Mouse (Mus musculus): Measurements from ENCODE around the gene Bco2. TPM values are rescaled to one million over a fixed set of nuclear protein-coding genes. Genes with fewer than 3 reads are reported as not detected.

The Bco2 gene
- polyA plus RNA-seq, 1 experiment, result 0.09 TPM

- Histone ChIP-seq H3K36me3 (replicated peaks; ENCODE audit: low read length) (no peaks in the 10 kb centered on the region), H3K4me3 (replicated peaks) (peak overlapping the region; percentile 47), H3K9me3 (no peaks in the 10 kb centered on the region), H3K27me3 (replicated peaks) (no peaks in the 10 kb centered on the region), H3K4me1 (peaks cover 26% of the 10 kb centered on the region)
- TF ChIP-seq GATA1 (IDR thresholded peaks at IDR 0.05; ENCODE audit: borderline replicate concordance, low read length), result no peak
- no peak for TF ChIP-seq FLI1 (IDR thresholded peaks at IDR 0.05; ENCODE audit: low read length)
These were observed 14.8 kb downstream of the Bco2 start for GRCm38 (mm10) chr9:50540170-50540569.

DNA sequence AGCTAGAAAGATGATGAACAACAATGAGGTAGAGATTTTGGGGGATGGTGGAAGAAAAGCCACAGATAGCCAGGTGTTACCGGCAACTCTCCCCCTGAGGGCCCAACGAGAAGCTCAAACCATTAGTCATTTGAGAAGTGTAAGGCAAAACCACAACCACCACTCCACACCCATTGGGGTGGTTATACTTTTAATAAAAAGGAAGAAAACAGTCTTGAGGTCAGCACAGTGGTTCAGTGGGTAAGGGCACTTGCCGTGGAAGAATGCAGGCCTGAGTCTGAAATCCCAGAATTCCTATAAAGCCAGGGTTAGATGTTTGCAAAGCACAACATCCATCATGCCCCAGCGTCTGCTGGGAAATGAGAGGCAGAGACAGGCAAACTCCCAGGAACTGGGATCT is 17.7 kb downstream of the Bco2 start:
- Histone ChIP-seq H3K27me3 (replicated peaks) (no peaks in the 10 kb centered on the region), H3K4me1 (peaks cover 35% of the 10 kb centered on the region), H3K4me3 (replicated peaks) (no peak overlapping the region), H3K9me3 (no peaks in the 10 kb centered on the region; the same call in 1 of the 2 replicates), H3K36me3 (replicated peaks; ENCODE audit: low read length) (no peaks in the 10 kb centered on the region)
- TF ChIP-seq GATA1 (IDR thresholded peaks at IDR 0.05; ENCODE audit: borderline replicate concordance, low read length), result no peak
- TF ChIP-seq FLI1 (IDR thresholded peaks at IDR 0.05; ENCODE audit: low read length), result no peak

DNA sequence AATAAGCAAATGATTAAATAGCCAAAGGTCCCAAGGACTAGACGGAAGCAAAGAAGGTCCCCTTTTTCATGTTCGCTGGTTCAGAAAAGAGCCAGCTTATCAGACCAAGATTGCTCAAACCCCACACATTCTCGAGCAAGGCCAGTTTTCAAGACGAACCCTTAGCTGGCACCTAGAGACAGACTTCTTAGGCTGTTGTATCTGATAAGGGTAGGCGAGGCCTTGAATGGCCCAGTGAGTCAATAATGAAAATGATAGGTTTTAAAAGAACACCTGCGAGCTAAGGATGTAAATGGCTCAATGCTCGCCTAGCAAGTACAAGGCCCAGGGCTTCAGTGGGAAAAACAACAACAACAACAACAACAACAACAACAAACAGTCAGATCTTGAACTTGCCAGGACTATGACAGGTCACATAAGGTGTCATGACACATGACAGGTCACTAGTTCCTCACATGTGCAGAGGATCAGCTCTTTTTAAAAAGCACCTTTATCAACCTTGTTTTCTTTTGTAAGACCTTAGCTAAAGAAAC is 18.3 kb downstream of the Bco2 start:
- TF ChIP-seq FLI1 (IDR thresholded peaks at IDR 0.05; ENCODE audit: low read length) (no peak), GATA1 (IDR thresholded peaks at IDR 0.05; ENCODE audit: borderline replicate concordance, low read length) (no peak)
- Histone ChIP-seq H3K9me3 (no peaks in the 10 kb centered on the region; the same call in 1 of the 2 replicates), H3K4me3 (replicated peaks) (no peak overlapping the region), H3K4me1 (peaks cover 35% of the 10 kb centered on the region), H3K27me3 (replicated peaks) (no peaks in the 10 kb centered on the region), H3K36me3 (replicated peaks; ENCODE audit: low read length) (no peaks in the 10 kb centered on the region)

GRCm38 (mm10) chr9:50535930-50536329 is 19.1 kb downstream of the Bco2 start:
- no peak overlapping the region for H3K4me3 ChIP-seq (replicated peaks)
- TF ChIP-seq GATA1 (IDR thresholded peaks at IDR 0.05; ENCODE audit: borderline replicate concordance, low read length) (no peak), FLI1 (IDR thresholded peaks at IDR 0.05; ENCODE audit: low read length) (no peak)
- H3K36me3 ChIP-seq (replicated peaks; ENCODE audit: low read length), result no peaks in the 10 kb centered on the region
- H3K4me1 ChIP-seq, result peaks cover 35% of the 10 kb centered on the region
- H3K27me3 ChIP-seq (replicated peaks), result no peaks in the 10 kb centered on the region
- no peaks in the 10 kb centered on the region; the same call in 1 of the 2 replicates for H3K9me3 ChIP-seq

GRCm38 (mm10) chr9:50533791-50534190 is 21.2 kb downstream of the Bco2 start:
- no peaks in the 10 kb centered on the region; the same call in 1 of the 2 replicates for H3K9me3 ChIP-seq
- TF ChIP-seq GATA1 (IDR thresholded peaks at IDR 0.05; ENCODE audit: borderline replicate concordance, low read length), result no peak
- no peak for TF ChIP-seq FLI1 (IDR thresholded peaks at IDR 0.05; ENCODE audit: low read length)
- no peak overlapping the region for H3K4me3 ChIP-seq (replicated peaks)
- no peaks in the 10 kb centered on the region for H3K36me3 ChIP-seq (replicated peaks; ENCODE audit: low read length)
- H3K4me1 ChIP-seq, result peaks cover 29% of the 10 kb centered on the region
- H3K27me3 ChIP-seq (replicated peaks), result no peaks in the 10 kb centered on the region

- Histone ChIP-seq H3K9me3 (no peaks in the 10 kb centered on the region; the same call in 1 of the 2 replicates), H3K36me3 (replicated peaks; ENCODE audit: low read length) (no peaks in the 10 kb centered on the region), H3K4me1 (peaks cover 25% of the 10 kb centered on the region), H3K4me3 (replicated peaks) (peak overlapping the region; percentile 83), H3K27me3 (replicated peaks) (no peaks in the 10 kb centered on the region)
- TF ChIP-seq GATA1 (IDR thresholded peaks at IDR 0.05; ENCODE audit: borderline replicate concordance, low read length) (no peak), FLI1 (IDR thresholded peaks at IDR 0.05; ENCODE audit: low read length) (no peak)
These were observed 21.7 kb downstream of the Bco2 start for GRCm38 (mm10) chr9:50533328-50533727.

DNA sequence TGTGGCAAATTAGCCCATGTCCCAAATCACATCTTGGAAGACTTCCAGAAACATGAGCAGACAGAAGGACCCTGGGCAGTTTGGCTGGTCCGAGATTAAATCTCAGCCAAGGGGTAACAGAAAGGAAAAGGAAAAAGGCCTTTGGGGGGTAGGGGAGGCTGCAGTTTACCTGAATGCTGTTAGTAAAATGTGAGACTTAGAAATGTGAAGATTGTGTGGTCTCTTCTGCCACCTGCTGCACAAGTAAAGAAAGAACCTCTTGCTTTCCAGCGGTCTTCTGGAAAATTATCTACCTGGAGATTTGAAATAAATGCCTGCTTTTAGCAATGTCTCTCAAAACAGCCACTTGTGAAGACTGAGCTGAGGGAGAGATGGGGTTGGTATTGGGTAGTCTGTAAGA is 24.1 kb downstream of the Bco2 start:
- peaks cover 38% of the 10 kb centered on the region for H3K4me1 ChIP-seq
- peaks cover 9% of the 10 kb centered on the region for H3K36me3 ChIP-seq (replicated peaks; ENCODE audit: low read length)
- no peaks in the 10 kb centered on the region for H3K27me3 ChIP-seq (replicated peaks)
- TF ChIP-seq FLI1 (IDR thresholded peaks at IDR 0.05; ENCODE audit: low read length), result no peak
- no peak for TF ChIP-seq GATA1 (IDR thresholded peaks at IDR 0.05; ENCODE audit: borderline replicate concordance, low read length)
- no peaks in the 10 kb centered on the region; the same call in 1 of the 2 replicates for H3K9me3 ChIP-seq
- no peak overlapping the region for H3K4me3 ChIP-seq (replicated peaks)

DNA sequence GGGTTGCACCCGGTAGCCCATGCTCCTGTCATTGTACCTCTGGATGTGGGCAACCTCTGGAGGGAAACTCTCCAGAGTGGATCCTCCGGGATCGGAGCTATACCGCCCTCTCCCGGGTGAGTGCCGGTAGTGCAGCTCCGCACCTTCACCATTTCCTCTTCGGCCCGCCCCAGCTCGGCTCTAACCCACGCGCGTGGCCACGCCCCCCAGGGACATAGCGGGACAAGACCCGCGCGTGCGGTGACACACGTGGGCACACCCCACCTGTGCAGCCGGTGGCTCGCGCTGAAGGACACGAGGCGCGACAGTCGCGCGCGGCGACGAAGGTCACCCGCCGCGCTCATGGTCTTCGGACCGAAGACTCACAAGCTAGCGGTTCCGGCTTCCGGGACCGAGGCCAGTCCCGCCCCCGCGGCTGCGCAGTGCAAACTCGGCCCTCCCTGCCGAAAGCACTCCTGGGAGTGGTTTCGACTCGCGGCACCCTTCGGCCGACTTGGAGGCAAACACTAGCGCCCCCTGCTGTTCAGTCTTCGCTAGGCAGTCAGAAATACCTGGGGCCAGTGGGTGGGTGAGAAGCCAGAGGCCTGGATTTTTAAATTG is 26.6 kb downstream of the Bco2 start, which contains the start of gene Pts:
Gene Pts, minus strand, starts transcription at position 432 of the 600 bp plus-strand sequence.
- H3K36me3 ChIP-seq (replicated peaks; ENCODE audit: low read length), result peaks cover 26% of the 10 kb centered on the region
- H3K9me3 ChIP-seq, result no peaks in the 10 kb centered on the region
- H3K27me3 ChIP-seq (replicated peaks), result no peaks in the 10 kb centered on the region
- TF ChIP-seq FLI1 (IDR thresholded peaks at IDR 0.05; ENCODE audit: low read length), result no peak
- no peak for TF ChIP-seq GATA1 (IDR thresholded peaks at IDR 0.05; ENCODE audit: borderline replicate concordance, low read length)
- peak within 1 kb of the TSS; percentile 97 for H3K4me3 ChIP-seq (replicated peaks)
- H3K4me1 ChIP-seq, result peaks cover 52% of the 10 kb centered on the region

- TF ChIP-seq GATA1 (IDR thresholded peaks at IDR 0.05; ENCODE audit: borderline replicate concordance, low read length) (no peak), FLI1 (IDR thresholded peaks at IDR 0.05; ENCODE audit: low read length) (no peak)
- Histone ChIP-seq H3K4me3 (replicated peaks) (peak overlapping the region; percentile 97), H3K9me3 (no peaks in the 10 kb centered on the region), H3K27me3 (replicated peaks) (no peaks in the 10 kb centered on the region), H3K4me1 (peaks cover 47% of the 10 kb centered on the region), H3K36me3 (replicated peaks; ENCODE audit: low read length) (peaks cover 26% of the 10 kb centered on the region)
These were observed 27.1 kb downstream of the Bco2 start for GRCm38 (mm10) chr9:50527860-50528259.

- Histone ChIP-seq H3K36me3 (replicated peaks; ENCODE audit: low read length) (peaks cover 36% of the 10 kb centered on the region), H3K4me1 (peaks cover 67% of the 10 kb centered on the region), H3K4me3 (replicated peaks) (peak overlapping the region; percentile 47), H3K27me3 (replicated peaks) (no peaks in the 10 kb centered on the region), H3K9me3 (no peaks in the 10 kb centered on the region)
- TF ChIP-seq GATA1 (IDR thresholded peaks at IDR 0.05; ENCODE audit: borderline replicate concordance, low read length), result no peak
- no peak for TF ChIP-seq FLI1 (IDR thresholded peaks at IDR 0.05; ENCODE audit: low read length)
These were observed 29.4 kb downstream of the Bco2 start for GRCm38 (mm10) chr9:50525585-50525984.

All from megakaryocyte, embryonic 14.5 days (primary cell).